Mouse (Mus musculus) lung, adult 2 months (tissue): ENCODE measurements around the gene Agfg2.

ENCODE experiments used
- CTCF ChIP-seq: fragments of 200-500 bp; IDR thresholded peaks from 2 replicates; pipeline ENCODE4 v1.5.1; 2011; ENCODE audit warnings: mild to moderate bottlenecking, low read length, control low read depth; ENCODE audit not compliant: insufficient read depth
- POLR2A ChIP-seq: fragments of 200-500 bp; IDR thresholded peaks from 2 replicates; pipeline ENCODE4 v1.6.1; 2011; ENCODE audit warnings: low read depth, mild to moderate bottlenecking, control low read depth, low read length, borderline replicate concordance; ENCODE audit errors: extremely low read depth

- TF ChIP-seq POLR2A (no peak), CTCF (no peak)
These were observed 15.6 kb downstream of the Agfg2 start for GRCm38 (mm10) chr5:137668971-137669370.
